Mouse (Mus musculus): ENCODE data around the gene Psmd11.

DNA sequence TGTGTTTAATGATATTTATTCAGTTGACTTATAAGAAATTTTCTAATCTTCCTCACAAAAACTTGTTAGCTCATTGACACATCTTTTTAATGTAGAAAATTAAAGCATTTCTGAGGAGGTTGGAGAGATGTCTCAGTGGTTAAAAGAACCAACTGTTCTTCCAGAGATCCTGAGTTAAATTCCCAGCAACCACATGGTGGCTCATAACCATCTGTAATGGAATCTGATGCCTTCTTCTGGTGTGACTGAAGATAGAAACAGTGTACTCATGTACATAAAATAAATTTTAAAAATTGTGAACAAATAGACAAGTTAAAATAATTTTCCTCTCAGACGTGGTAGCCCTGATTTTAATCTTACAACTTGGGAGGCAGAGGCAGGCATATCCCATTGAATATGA, 38.5 kb upstream of the Psmd11 start:
- TF ChIP-seq CTCF (IDR thresholded peaks at IDR 0.05; ENCODE audit: low read depth, low read length) (no peak), TAL1 (conservative IDR thresholded peaks at IDR 0.05; ENCODE audit: low read depth, low read length) (no peak), POLR2AphosphoS5 (IDR thresholded peaks at IDR 0.05; ENCODE audit: insufficient replicate concordance, low read depth, low read length) (no peak), GATA1 (IDR thresholded peaks at IDR 0.05; ENCODE audit: borderline replicate concordance, low read length) (no peak)

All from G1E (cell line).